Mouse (Mus musculus): ENCODE measurements around the gene Dglucy. TPM values are rescaled to one million over a fixed set of nuclear protein-coding genes. Genes with fewer than 3 reads are reported as not detected.

The Dglucy gene
- polyA plus RNA-seq, 1 experiment from 2014 or later = 0.06 TPM

DNA sequence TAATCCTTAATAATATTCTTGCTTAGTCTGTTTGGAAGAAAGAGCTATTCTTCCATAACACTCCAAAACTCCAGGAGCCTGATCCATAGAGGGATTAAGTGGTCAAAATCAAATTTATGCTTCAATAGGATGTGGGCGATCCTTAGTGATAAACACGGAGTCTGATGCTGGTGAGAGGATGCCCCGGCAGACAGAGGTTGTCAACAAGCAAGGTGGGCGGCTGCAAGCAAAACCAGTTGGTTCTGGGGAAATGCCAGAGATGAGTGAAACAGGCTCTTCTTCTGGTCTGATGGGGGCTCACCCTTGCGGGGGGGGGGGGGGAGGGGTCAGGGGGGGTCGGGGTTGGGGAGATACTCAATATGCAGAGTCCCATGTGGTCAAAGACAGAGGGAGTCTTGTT is 97.1 kb downstream of the Dglucy start:
- H3K4me1 ChIP-seq = no peaks in the 10 kb centered on the region
- H3K4me3 ChIP-seq = no peak overlapping the region
- H3K9me3 ChIP-seq (replicated peaks) = no peaks in the 10 kb centered on the region
- H3K27ac ChIP-seq (replicated peaks) = no peak overlapping the region
- no peaks in the 10 kb centered on the region for H3K27me3 ChIP-seq (ENCODE audit: low read depth, poor library complexity, severe bottlenecking)
- no peaks in the 10 kb centered on the region for H3K36me3 ChIP-seq
- DNase-seq (ENCODE audit: low spot score) = no peak
- 74% methylated on average over 5 of the region's 6 CpGs for WGBS

DNA sequence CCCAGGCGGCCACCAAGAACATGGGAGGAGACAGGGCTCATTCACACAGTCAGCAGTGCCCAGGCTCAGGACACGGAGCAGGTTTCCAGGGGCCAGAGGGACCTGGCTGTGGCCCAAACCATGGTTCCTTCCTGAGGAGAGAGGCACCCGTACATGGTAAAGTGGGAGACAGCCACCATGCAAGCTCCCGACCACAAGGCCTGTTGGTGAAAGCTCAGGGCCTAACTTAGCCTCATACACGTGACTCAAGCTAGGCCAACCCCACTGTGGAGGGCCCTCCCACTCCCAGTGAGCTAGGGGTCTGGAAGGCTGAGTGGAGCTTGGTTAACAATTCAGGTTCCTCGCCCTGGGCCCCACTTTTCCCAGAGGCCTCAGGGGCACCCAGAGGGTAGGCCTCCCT is 99.1 kb downstream of the Dglucy start:
- WGBS = 77% methylated on average over 6 of the region's 6 CpGs
- Histone ChIP-seq H3K4me1 (no peaks in the 10 kb centered on the region), H3K4me3 (no peak overlapping the region), H3K36me3 (no peaks in the 10 kb centered on the region), H3K27ac (replicated peaks) (no peak overlapping the region; the same call in 1 of the 2 replicates), H3K9me3 (replicated peaks) (no peaks in the 10 kb centered on the region), H3K27me3 (ENCODE audit: low read depth, poor library complexity, severe bottlenecking) (no peaks in the 10 kb centered on the region)
- DNase-seq (ENCODE audit: low spot score) = no peak

DNA sequence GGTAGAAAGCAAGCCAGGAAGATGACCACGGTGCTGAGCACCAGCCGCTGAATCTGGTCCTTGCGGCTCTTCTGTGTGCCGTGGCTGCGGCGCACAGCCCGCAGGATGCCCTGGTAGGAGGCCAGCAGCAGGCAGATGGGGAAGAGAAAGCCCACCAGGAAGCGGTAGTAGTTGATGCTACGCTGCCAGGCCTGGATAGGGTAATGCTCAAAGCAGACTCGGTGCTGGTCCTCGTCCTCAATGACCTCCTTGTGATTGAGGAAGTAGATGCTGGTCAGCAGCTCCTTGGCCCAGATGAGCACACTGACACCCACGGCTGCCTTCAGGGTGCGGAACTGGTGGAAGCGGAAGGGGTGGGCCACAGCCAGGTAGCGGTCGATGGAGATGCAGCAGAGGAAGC is 99.7 kb downstream of the Dglucy start:
- Histone ChIP-seq H3K4me3 (no peak overlapping the region), H3K9me3 (replicated peaks) (no peaks in the 10 kb centered on the region), H3K4me1 (no peaks in the 10 kb centered on the region), H3K36me3 (no peaks in the 10 kb centered on the region), H3K27ac (replicated peaks) (no peak overlapping the region), H3K27me3 (ENCODE audit: low read depth, poor library complexity, severe bottlenecking) (no peaks in the 10 kb centered on the region)
- no peak for DNase-seq (ENCODE audit: low spot score)
- 95% methylated on average over 16 of the region's 16 CpGs for WGBS

DNA sequence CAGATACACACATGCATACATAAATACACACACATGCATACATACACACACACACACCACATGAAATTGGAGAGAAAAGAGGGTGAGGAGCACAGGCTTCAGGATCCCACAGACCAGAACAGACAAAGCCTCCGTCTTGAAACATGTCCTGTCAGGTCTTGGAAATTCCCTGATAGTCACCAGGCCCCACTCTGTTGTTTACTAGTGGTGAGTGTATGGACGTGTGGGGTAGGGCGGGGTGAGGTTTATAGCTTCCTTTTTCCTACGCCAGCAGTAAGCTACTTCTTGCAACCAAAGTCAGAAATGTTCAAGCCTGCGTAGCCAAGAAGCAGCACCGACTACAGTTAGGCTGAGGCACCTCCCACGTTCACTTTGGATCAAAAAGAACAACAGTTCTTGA is 104.3 kb downstream of the Dglucy start:
- Histone ChIP-seq H3K4me1 (no peaks in the 10 kb centered on the region), H3K27ac (replicated peaks) (no peak overlapping the region), H3K27me3 (ENCODE audit: low read depth, poor library complexity, severe bottlenecking) (no peaks in the 10 kb centered on the region), H3K9me3 (replicated peaks) (no peaks in the 10 kb centered on the region), H3K36me3 (no peaks in the 10 kb centered on the region), H3K4me3 (no peak overlapping the region)
- WGBS = 81% methylated on average over 7 of the region's 7 CpGs
- no peak for DNase-seq (ENCODE audit: low spot score)

DNA sequence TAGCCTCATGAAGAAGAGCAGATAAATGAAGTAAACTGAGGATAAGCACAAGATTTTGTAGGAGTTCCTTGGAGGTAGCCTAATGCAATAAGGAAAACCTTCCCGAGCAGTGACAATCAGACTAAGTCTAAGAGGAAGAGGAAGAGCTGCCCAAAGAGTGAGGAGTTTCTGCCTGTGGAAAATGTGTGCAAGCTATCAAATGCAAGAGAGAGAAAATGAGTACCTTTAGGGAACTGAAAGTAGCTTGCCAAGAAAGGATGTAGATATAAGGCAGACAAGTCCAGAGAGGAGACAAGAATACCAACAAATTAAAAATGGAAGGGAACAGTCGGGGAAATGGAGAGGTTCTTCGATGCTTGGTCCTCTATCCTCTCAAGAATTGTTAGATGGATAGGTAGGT is 106.7 kb downstream of the Dglucy start:
- H3K27me3 ChIP-seq (ENCODE audit: low read depth, poor library complexity, severe bottlenecking) = no peaks in the 10 kb centered on the region
- H3K9me3 ChIP-seq (replicated peaks) = no peaks in the 10 kb centered on the region
- no peak overlapping the region for H3K4me3 ChIP-seq
- H3K27ac ChIP-seq (replicated peaks) = no peak overlapping the region
- H3K36me3 ChIP-seq = no peaks in the 10 kb centered on the region
- H3K4me1 ChIP-seq = no peaks in the 10 kb centered on the region
- DNase-seq (ENCODE audit: low spot score) = no peak
- 93% methylated on average over 3 of the region's 3 CpGs for WGBS

DNA sequence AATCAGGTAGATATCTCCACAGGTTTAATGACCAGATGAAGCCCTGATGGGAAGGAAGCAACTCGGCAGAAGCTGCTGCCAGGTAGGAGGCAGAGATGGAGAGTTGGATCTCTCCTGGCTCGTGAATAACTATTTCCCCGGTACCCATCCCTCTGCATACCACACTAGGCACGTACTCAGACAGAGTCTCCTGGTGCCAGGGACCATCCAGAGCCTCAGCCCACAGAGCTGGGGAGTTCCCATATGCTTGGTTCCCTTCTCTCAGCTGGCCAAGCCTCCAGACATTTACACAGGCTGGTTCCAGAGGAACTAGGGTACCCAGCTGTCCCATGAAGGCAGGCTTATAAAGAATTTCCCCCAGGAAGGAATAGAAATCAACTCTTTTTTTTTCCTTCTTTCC is 108.0 kb downstream of the Dglucy start:
- Histone ChIP-seq H3K4me3 (no peak overlapping the region), H3K36me3 (no peaks in the 10 kb centered on the region), H3K27ac (replicated peaks) (no peak overlapping the region), H3K9me3 (replicated peaks) (no peaks in the 10 kb centered on the region), H3K27me3 (ENCODE audit: low read depth, poor library complexity, severe bottlenecking) (no peaks in the 10 kb centered on the region), H3K4me1 (no peaks in the 10 kb centered on the region)
- DNase-seq (ENCODE audit: low spot score) = no peak
- 86% methylated on average over 4 of the region's 4 CpGs for WGBS

DNA sequence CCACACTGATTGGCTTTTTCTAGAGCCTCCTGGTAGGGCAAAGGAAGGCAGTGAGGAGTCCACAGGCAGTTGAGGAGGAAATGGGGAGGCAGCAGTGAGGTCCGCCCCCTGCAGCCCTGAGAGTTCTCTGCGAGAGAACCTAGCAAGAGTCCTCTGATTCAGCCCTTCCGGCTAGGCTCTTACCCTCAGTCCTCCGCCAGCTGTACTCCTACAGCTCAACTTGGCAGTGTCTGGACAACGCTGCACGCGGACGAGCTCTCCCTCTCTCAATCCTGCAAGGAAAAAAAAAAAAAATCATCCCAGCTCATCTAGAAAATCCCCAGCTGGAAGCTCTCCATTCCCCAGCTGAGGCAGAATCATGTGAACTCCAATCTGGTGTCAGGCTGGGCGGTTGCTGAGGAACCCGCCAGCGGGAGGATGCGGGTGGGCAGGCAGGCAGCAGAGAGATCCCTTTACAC is 109.0 kb downstream of the Dglucy start:
- DNase-seq (ENCODE audit: low spot score) = no peak
- Histone ChIP-seq H3K4me3 (no peak overlapping the region), H3K27me3 (ENCODE audit: low read depth, poor library complexity, severe bottlenecking) (no peaks in the 10 kb centered on the region), H3K27ac (replicated peaks) (no peak overlapping the region), H3K4me1 (no peaks in the 10 kb centered on the region), H3K36me3 (no peaks in the 10 kb centered on the region), H3K9me3 (replicated peaks) (no peaks in the 10 kb centered on the region)
- 62% methylated on average over 12 of the region's 12 CpGs for WGBS

DNA sequence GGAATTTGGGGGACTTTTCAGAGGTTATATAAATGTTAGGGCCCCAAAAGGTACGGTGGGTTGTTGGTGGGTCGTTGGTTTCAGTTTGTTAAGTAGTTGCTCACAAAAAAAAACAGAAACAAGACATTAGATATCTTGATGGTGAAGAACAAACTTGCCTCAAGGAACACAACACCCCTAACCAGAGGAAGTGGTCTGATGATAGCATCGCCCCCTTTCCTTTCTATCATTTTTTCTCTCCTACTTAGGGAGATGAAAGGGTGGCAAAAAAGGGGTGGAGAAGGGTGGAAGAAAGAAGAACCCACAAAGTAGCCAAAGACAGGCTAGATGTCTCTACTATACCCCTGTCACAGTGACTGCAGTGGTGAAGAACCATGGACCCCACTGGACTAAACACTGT is 111.7 kb downstream of the Dglucy start:
- no peaks in the 10 kb centered on the region for H3K9me3 ChIP-seq (replicated peaks)
- no peaks in the 10 kb centered on the region for H3K36me3 ChIP-seq
- H3K27me3 ChIP-seq (ENCODE audit: low read depth, poor library complexity, severe bottlenecking) = no peaks in the 10 kb centered on the region
- no peak overlapping the region for H3K27ac ChIP-seq (replicated peaks)
- DNase-seq (ENCODE audit: low spot score) = no peak
- peaks cover 5% of the 10 kb centered on the region for H3K4me1 ChIP-seq
- H3K4me3 ChIP-seq = no peak overlapping the region
- WGBS = 87% methylated on average over 3 of the region's 3 CpGs

DNA sequence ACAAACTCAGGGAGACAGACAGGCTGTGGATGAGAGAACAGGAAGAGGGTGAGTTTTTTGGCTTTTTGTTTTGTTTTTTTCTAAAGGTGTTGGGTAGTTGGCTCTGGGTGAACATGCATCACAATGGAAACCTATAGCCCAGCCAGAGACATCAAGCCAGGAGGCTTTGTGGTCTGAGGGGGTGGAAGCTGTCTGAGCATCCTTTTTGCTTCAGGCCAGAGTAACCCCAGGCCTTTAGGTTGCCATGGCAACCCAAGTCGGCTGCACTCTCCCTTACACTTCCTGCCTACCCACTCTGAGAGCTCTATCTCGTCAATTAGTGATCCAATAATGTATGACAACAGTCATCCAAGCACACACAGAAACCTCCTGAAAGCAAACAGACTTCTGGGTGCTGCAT is 116.6 kb downstream of the Dglucy start:
- Histone ChIP-seq H3K4me1 (peaks cover 30% of the 10 kb centered on the region), H3K4me3 (no peak overlapping the region), H3K27me3 (ENCODE audit: low read depth, poor library complexity, severe bottlenecking) (peaks cover 45% of the 10 kb centered on the region), H3K27ac (replicated peaks) (no peak overlapping the region), H3K36me3 (no peaks in the 10 kb centered on the region), H3K9me3 (replicated peaks) (no peaks in the 10 kb centered on the region)
- 5% methylated on average over 2 of the region's 2 CpGs for WGBS
- DNase-seq (ENCODE audit: low spot score) = no peak

DNA sequence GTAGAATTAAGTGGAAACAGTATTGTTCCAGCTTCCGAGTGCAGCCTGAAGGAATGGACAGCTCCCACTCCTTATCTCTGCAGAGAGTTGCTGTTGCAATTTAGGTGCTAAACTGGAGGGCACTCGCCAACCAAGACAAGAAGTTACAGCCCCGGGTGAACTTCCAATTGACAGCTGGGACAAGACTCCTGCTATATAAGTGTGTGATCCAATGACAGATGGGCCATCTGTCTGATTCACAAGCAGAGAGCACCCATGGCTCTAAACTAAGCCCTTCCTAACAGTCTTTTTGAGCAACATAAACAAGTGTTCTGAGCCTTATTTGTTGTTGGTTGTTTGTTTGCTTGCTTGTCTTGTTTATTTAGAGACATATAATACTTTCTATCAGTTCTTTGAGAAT is 117.8 kb downstream of the Dglucy start:
- no peak for DNase-seq (ENCODE audit: low spot score)
- Histone ChIP-seq H3K27ac (replicated peaks) (no peak overlapping the region), H3K36me3 (no peaks in the 10 kb centered on the region), H3K9me3 (replicated peaks) (no peaks in the 10 kb centered on the region), H3K4me1 (peaks cover 30% of the 10 kb centered on the region), H3K4me3 (no peak overlapping the region), H3K27me3 (ENCODE audit: low read depth, poor library complexity, severe bottlenecking) (peaks cover 57% of the 10 kb centered on the region)
- 68% methylated on average over 3 of the region's 3 CpGs for WGBS

DNA sequence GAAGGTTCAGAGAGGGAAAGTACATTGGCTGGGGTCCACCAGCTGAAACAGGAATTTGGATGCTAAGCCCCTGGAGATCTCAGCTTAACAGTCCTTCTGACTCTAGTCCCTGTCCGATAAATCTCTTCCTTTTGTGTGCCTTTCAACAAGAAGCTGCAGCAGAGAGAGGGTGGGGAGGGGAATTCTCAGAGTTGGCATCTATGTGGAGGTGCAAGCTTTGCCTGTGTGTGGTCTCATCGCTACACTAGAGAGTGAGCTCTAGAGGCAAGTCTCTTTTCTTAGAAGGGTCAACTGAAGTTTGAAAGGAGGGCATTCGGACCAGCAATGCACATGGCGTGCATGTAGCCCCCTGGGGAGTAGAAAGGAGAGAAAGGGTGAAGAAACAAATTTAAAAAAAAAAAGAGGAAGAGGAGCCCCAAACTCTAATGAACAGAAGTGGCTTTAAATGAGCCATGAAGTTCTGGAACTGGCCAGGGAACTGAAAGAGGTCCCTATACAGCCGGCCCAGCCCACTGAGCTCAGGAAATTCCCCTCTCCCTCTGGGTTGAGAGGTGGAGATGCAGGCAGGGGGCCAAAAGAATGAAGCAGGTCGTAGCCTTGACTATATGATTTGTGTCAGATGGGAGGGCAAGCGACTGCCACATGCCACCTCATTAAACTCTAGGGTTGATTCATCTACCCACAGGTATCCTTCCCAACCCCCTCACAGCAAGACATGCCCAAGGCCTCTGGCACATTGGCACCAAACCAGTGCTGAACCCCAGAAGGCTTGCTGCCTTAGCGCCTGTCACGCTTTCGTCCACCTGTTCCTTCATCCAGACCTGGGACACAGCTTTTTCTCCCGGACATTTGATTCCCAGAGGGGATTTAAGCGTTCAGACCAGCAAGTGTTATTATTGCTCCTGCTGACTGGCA is 119.1 kb downstream of the Dglucy start:
- H3K36me3 ChIP-seq = no peaks in the 10 kb centered on the region
- peaks cover 30% of the 10 kb centered on the region for H3K4me1 ChIP-seq
- DNase-seq (ENCODE audit: low spot score) = no peak
- 21% methylated on average over 12 of the region's 12 CpGs for WGBS
- peaks cover 66% of the 10 kb centered on the region for H3K27me3 ChIP-seq (ENCODE audit: low read depth, poor library complexity, severe bottlenecking)
- no peak overlapping the region for H3K27ac ChIP-seq (replicated peaks)
- H3K9me3 ChIP-seq (replicated peaks) = no peaks in the 10 kb centered on the region
- H3K4me3 ChIP-seq = peak overlapping the region; percentile 58; the same call in 1 of the 2 replicates

DNA sequence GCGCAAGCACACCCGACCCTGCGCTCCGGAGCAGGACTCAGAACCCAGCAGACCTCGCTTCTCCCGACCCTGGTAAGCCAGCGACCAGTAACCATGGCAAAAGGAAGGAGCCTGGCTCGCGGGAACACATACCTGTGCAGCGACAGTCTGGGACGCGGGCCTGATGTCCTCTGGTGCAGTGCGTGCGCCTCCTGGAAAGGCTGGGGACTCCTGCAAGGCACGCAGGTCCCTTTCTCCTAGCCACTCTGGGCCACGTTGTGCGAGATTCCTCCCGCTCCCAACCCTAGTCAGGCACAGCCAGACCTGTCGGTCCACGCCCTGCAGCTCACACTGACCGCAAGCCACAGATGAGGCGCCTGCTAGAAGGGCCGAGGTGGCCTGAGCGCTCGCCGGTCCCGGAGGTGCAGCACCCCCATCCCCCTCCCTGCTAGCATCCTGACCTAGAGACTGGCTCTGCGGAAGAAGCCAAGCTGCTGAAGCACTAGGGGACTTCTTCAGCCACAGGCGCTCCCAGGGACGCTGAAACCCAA is 120.3 kb downstream of the Dglucy start:
- Histone ChIP-seq H3K4me3 (peak overlapping the region; percentile 58), H3K36me3 (no peaks in the 10 kb centered on the region), H3K4me1 (peaks cover 30% of the 10 kb centered on the region), H3K9me3 (replicated peaks) (no peaks in the 10 kb centered on the region), H3K27ac (replicated peaks) (no peak overlapping the region), H3K27me3 (ENCODE audit: low read depth, poor library complexity, severe bottlenecking) (peaks cover 70% of the 10 kb centered on the region)
- WGBS = under 1% methylated on average over 30 of the region's 30 CpGs
- DNase-seq (ENCODE audit: low spot score) = peak; percentile 50

DNA sequence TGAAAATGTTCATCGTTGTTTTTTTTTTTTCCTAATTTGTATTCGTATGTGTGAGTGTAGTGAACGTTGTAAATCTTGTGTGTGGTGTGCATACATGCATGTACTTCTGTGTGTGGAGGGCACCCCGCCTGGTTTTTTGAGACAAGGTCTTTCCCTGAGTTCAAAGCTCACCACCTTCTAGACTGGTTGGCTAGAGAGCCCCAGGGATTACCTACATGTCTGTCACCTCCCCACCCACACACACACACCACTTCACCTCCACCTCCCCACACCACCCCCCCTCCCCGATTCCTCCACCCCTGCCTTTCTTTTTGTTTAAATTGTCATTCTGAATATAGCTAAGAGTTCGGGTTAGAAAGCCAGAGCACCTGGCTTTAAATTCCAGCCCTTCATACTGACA is 122.0 kb downstream of the Dglucy start:
- DNase-seq (ENCODE audit: low spot score) = no peak
- WGBS = 75% methylated on average over 6 of the region's 6 CpGs
- Histone ChIP-seq H3K4me1 (peaks cover 21% of the 10 kb centered on the region), H3K9me3 (replicated peaks) (no peaks in the 10 kb centered on the region), H3K27me3 (ENCODE audit: low read depth, poor library complexity, severe bottlenecking) (peaks cover 72% of the 10 kb centered on the region), H3K36me3 (no peaks in the 10 kb centered on the region), H3K4me3 (no peak overlapping the region), H3K27ac (replicated peaks) (no peak overlapping the region)
